Mouse (Mus musculus) cerebellum, postnatal 14 days (tissue): ENCODE measurements at regions not wholly inside any gene's neighbourhood (a gene's known extent, or its start where the extent isn't known, plus 50 kb on each side); places are given as distances from the start of the nearest gene placed in this dataset.
"Not testable (repeated sequence)": the region's sequence is repeated elsewhere in the genome, so short reads cannot be mapped to it uniquely, and the experiment has no call there.

Experiments
- DNase-seq, 2 experiments: peaks; one replicate each; pipeline ENCODE4 v3.0.0; 2021; ENCODE audit warnings: mixed read lengths in 2 of 2

DNA sequence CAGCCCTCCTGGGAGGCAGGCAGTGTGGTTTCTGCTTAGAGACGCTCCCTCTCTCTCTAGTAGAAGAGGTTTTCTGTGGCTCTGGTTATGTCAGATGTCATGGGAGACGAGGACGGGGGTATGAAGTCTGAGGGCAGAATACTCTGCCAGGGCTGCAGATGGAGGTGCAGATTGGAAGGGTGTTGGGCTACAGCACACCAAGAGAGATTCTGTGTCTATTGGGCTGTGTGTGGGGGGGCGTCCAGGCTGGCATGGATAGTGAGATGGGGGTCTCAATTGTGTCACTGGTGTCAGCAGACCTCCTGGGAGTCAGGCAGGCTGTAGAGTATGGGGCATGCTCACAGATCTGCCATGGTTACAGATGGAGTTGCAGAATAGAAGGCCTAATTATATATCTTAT is 1777.3 kb upstream of the Cdh9 start:
- DNase-seq = peak; percentile 46 to 49

DNA sequence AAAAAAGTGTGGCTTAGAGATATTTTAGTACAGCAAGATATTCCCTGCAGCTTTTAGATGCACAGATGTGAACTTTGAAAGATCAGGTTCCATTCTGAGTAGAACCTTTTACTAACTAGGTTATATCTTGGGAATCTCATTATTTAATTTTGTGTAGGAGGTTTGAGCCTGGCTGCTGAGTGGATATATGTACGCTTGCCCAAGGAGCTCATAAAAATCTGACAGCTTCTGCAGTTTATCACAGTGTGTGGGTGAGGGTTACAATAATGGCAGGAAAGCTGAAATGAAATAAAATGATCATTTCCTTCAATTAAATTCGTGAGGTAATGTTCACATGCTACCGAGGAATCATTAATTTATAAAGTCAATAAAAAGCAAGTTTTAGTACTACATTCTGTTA is 1746.3 kb upstream of the Cdh9 start:
- no peak for DNase-seq

DNA sequence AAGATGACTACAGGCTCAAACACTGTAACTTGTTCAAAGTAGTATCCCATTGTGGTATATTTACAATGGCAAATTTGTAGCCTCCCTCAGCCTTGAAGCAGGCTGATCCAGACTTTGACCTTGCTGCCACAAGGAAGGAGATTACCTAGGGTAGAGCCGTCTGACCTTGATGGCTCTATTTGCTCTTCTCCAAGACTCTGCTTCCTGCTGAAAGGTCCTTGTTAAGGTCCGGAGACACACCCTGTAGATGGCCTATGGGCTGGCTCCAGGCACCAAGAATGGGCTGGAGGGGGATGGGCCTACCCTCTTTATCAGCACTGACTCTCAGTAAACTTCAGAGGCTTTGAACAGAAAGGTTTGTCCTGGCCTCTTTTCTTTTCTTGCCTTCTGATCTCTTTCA is 1709.2 kb upstream of the Cdh9 start:
- not testable (repeated sequence) for DNase-seq
